Mouse (Mus musculus): Measurements from ENCODE around the gene Icam2.

- TF ChIP-seq GATA1 (IDR thresholded peaks at IDR 0.05; ENCODE audit: low read length) (no peak), TAL1 (IDR thresholded peaks at IDR 0.05; ENCODE audit: low read length) (no peak)
Observed at GRCm38 (mm10) chr11:106387791-106388216, at the start of gene Icam2.
